Mouse (Mus musculus) testis, adult 2 months (tissue): ENCODE measurements around the gene Tia1. TPM values are rescaled to one million over a fixed set of nuclear protein-coding genes. Genes with fewer than 3 reads are reported as not detected.
A peak's percentile ranks its signal among the peaks of the same experiment; 100 is the strongest.

Experiments
- H3K27ac ChIP-seq: fragments of 200-500 bp; 2 replicates; pipeline ENCODE4 v1.5.1; 2012; ENCODE audit warnings: low read depth, low read length; ENCODE audit not compliant: control insufficient read depth, insufficient read depth
- H3K27me3 ChIP-seq: fragments of 200-500 bp; 2 replicates; pipeline ENCODE4 v1.6.1; 2012; ENCODE audit warnings: mild to moderate bottlenecking, low read length, moderate library complexity; ENCODE audit not compliant: control insufficient read depth, insufficient read depth
- H3K36me3 ChIP-seq: fragments of 200-500 bp; 2 replicates; pipeline ENCODE4 v1.6.1; 2012; ENCODE audit warnings: mild to moderate bottlenecking, low read length; ENCODE audit not compliant: control insufficient read depth, insufficient read depth
- H3K4me1 ChIP-seq: fragments of 200-500 bp; 2 replicates; pipeline ENCODE4 v1.6.1; 2012; ENCODE audit warnings: low read length; ENCODE audit not compliant: control insufficient read depth, insufficient read depth
- H3K4me3 ChIP-seq: fragments of 200-500 bp; 2 replicates; pipeline ENCODE4 v1.5.1; 2012; ENCODE audit warnings: low read depth, mild to moderate bottlenecking, low read length, moderate library complexity, mixed read lengths; ENCODE audit not compliant: control insufficient read depth
- CTCF ChIP-seq: fragments of 200-500 bp; IDR thresholded peaks from 2 replicates; pipeline ENCODE4 v1.5.1; 2012; ENCODE audit warnings: low read depth, mild to moderate bottlenecking, inconsistent platforms, low read length, moderate library complexity; ENCODE audit not compliant: control insufficient read depth, insufficient read depth, insufficient replicate concordance
- POLR2A ChIP-seq: fragments of 200-500 bp; IDR thresholded peaks from 2 replicates; pipeline ENCODE4 v1.6.1; 2012; ENCODE audit warnings: low read depth, mild to moderate bottlenecking, inconsistent platforms, low read length, moderate library complexity; ENCODE audit not compliant: control insufficient read depth
- polyA plus RNA-seq: library from polyadenylated mRNA; depleted of rRNA; stranded (reverse); fragments of >200 nt; gene quantifications from 2 replicates; pipeline ENCODE4 v1.2.3, GENCODE M21; 2012

Tia1 gene
- polyA plus RNA-seq, 1 experiment = 9.7 TPM

DNA sequence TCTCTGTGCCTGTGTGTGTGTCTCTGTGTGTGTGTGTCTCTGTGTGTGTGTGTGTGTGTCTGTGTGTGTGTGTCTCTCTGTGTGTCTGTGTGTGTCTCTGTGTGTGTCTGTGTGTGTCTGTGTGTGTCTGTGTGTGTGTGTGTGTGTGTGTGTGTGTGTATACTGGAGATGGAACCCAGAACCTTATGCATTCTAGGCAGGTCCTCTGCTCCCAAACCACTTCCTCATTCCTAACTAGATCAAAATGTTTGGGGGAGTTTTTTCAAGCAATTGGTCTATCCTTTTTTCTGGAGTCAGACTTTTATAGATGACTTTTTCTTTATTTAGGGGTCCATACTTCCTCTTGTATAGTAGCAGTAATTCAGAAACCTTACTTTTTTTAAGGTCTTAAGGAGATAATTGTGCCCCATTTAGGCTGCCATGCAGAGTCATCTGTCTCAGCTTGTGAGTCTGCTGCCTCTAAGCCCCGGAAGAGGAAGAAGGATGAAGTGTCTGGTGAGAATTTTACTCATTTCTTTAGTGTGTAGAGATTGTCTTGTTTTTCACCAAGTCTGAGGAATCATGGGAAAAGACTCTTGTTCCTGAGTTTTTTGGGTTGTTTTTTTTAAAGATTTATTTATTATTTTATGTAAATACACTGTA is 43.0 kb downstream of the Tia1 start:
- H3K4me1 ChIP-seq = no peaks in the 10 kb centered on the region
- H3K4me3 ChIP-seq = peak overlapping the region; percentile 69
- no peaks in the 10 kb centered on the region for H3K27me3 ChIP-seq
- H3K36me3 ChIP-seq = peaks cover 5% of the 10 kb centered on the region
- no peak overlapping the region for H3K27ac ChIP-seq
- TF ChIP-seq CTCF (no peak), POLR2A (no peak)

DNA sequence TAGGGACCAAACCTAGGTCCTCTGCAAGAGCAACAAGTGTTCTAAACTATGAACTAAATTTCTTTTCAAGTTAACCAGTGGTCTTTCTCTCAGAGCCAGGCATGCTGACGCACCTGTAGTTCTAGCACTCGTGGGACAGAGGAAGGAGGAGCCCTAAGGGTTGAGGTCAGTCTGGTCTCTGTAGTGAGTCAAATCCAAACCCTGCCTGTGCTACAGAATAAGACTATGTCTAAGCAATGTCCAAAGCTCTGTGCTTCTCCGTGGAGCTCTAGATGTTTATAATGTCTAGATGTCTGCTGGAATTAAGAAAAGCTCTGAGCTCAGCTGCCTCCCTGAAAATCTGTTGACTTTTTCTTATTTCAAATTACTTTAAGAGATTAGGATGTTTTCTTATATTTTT is 52.7 kb downstream of the Tia1 start:
- no peaks in the 10 kb centered on the region for H3K27me3 ChIP-seq
- H3K4me3 ChIP-seq = no peak overlapping the region
- no peak overlapping the region for H3K27ac ChIP-seq
- no peaks in the 10 kb centered on the region; the same call in 1 of the 2 replicates for H3K36me3 ChIP-seq
- no peak for TF ChIP-seq POLR2A
- H3K4me1 ChIP-seq = no peaks in the 10 kb centered on the region

DNA sequence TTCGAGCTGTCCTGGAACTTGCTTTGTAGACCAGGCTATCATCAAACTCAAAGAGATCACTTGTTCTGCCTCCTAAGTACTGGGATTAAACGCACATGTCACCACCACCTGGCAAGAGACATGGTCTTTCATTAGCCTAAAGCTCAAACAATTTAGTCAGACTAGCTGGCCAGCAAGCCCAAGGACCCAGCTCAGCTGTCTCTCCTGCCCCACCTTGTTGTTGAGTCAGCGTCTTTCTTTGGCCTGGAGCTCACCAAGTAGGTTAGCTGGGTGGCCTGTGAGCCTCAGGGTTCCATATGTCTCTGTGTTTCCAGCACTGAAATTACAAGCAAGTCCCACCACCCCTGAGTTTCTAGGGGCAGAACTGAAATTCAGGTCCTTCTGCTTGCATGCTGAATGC is 59.1 kb downstream of the Tia1 start:
- H3K4me3 ChIP-seq = no peak overlapping the region
- H3K36me3 ChIP-seq = peaks cover 1% of the 10 kb centered on the region; the same call in 1 of the 2 replicates
- TF ChIP-seq CTCF = no peak
- TF ChIP-seq POLR2A = no peak
- no peak overlapping the region for H3K27ac ChIP-seq
- no peaks in the 10 kb centered on the region for H3K4me1 ChIP-seq
- no peaks in the 10 kb centered on the region for H3K27me3 ChIP-seq

DNA sequence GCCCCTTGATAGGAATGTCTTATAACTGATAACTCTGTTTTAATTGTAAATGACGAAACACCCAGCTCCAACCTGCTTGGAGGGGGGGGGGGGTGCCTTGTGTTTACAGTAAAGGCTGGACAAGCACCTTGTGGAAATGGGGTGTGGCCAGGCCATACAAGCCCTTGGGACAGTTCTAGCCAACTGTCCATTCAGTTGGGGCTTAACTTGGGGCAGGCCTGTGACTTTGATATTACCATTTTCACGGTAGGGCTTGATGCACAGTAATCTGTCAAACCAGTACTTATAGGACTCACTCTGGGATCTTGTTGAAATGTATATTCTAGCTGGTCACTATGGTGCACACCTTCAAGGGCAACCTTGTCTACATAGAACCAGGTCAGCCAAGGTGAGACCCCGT is 67.3 kb downstream of the Tia1 start:
- peak overlapping the region; percentile 96 for H3K4me3 ChIP-seq
- H3K27ac ChIP-seq = peak overlapping the region; percentile 97
- no peak for TF ChIP-seq POLR2A
- TF ChIP-seq CTCF = no peak

DNA sequence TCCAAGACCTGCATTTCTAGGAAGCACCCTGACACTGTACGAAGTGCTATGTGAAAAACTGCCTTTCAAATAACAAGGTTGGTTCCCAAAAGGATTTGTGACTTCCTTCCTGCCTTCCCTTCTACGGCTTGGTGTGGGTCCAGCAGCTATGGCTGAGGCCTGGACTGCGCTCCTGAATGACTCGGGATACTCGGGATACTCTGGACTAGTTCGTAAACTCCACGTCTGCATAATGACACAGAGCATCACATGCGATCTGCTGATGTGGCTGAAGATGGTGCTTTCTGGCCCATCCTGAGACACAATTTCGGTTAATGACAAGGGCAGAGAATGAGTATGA is 67.7 kb downstream of the Tia1 start:
- H3K4me1 ChIP-seq = peaks cover 18% of the 10 kb centered on the region
- no peaks in the 10 kb centered on the region for H3K36me3 ChIP-seq
- TF ChIP-seq POLR2A (no peak), CTCF (no peak)
- peak overlapping the region; percentile 96 for H3K4me3 ChIP-seq
- H3K27ac ChIP-seq = peak overlapping the region; percentile 97
- no peaks in the 10 kb centered on the region for H3K27me3 ChIP-seq

More for the DNA sequence above, 67.3 kb downstream of the Tia1 start:
- H3K27me3 ChIP-seq = no peaks in the 10 kb centered on the region
- no peaks in the 10 kb centered on the region for H3K36me3 ChIP-seq
- peaks cover 18% of the 10 kb centered on the region for H3K4me1 ChIP-seq

DNA sequence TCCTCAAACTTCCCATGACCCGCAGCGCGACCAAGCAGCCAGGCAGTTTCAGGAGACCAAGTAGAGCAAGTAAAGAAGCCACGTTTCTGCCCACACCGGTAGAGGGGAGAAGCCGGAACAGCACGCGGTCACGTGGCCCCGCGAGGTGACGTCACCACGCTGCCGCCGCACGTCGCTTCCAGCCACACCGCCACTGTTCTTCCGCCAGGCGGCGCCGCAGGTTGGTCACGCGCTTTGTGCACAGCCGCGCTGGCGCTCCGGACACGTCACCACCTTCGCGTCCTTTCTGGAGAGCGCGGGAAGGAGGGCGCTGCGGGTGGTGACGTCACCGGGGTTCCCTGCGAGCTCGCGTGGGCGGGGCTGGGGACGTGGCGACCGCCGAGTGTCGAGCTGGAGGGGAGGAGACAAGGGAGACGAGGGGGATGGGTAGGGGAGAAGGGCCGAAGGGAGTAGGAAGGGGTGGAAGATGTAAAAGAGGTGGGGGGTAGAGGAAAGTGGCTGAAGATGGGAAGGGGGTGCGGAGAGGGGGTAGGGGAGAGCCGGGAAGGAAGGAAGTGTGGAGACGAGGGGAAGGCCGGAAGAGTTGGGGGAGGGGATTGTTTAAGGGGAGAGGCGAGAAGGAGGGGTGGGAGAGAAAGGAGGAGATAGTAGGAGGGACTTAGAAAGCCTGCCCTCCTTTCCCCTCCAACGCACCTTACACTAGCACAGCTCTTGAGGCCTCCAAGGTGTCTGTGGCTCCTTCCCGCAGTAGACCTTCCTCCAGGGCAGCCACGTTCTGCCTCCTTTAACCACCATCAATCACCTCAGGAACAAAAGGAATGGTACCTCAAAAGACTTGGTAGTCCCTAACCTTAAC is 68.3 kb downstream of the Tia1 start:
- peaks cover 18% of the 10 kb centered on the region for H3K4me1 ChIP-seq
- H3K36me3 ChIP-seq = no peaks in the 10 kb centered on the region
- peak overlapping the region; percentile 97 for H3K27ac ChIP-seq
- H3K27me3 ChIP-seq = no peaks in the 10 kb centered on the region
- peak overlapping the region; percentile 96 for H3K4me3 ChIP-seq
- TF ChIP-seq POLR2A (peak; percentile 84), CTCF (peak; percentile 93)

DNA sequence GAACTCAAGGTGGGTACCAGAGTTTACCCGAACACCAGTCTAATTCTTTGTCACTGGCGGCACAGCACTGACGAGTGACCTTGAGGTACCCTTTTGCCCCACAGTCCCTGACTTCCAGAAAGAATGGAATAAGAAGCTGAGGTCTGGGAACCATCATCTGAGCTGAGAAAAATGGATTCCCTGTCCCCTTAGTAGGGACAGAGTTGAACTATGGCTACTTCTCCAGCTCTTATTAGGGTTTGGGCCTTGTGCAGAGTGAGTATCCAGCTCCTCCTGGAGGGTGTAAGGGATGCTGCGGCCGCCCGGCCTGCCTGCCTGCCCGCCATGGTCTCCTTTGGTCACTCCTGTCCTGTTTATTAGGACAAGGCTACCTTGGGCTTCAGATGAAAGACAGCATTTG is 69.1 kb downstream of the Tia1 start:
- peak overlapping the region; percentile 85 for H3K27ac ChIP-seq
- H3K4me1 ChIP-seq = peaks cover 18% of the 10 kb centered on the region
- no peak for TF ChIP-seq CTCF
- TF ChIP-seq POLR2A = no peak
- no peaks in the 10 kb centered on the region for H3K27me3 ChIP-seq
- peak overlapping the region; percentile 96 for H3K4me3 ChIP-seq
- H3K36me3 ChIP-seq = no peaks in the 10 kb centered on the region
